ENCODE assay signal across 15 mouse cellular contexts in genomic region chr1:190661764-190662163, GRCm38 (mm10).
DNase-seq lines count a peak whose midpoint lies in the region; ATAC-seq lines count a peak whose summit lies in the region.
"Had no signal": no experiment of that assay in that cellular context is flagged by ENCODE, and none has a peak within 500 bp of the region (broad histone marks: within the 10 kb centered on the region; RNA-seq: fewer than 3 reads in every experiment).

No protein-coding gene starts in this region.

- no peaks in the 10 kb centered on the region for H3K36me3 ChIP-seq in hindbrain, embryonic 10.5 days
- no peaks in the 10 kb centered on the region for H3K36me3 ChIP-seq in hindbrain, embryonic 16.5 days (ENCODE audit: control insufficient read depth, insufficient read depth, low read length)
- H3K36me3 ChIP-seq in midbrain, embryonic 11.5 days (ENCODE audit: control insufficient read depth, insufficient read depth, low read length): no peaks in the 10 kb centered on the region
- no peaks in the 10 kb centered on the region for H3K36me3 ChIP-seq in midbrain, embryonic 16.5 days (ENCODE audit: control insufficient read depth, insufficient read depth, low read length)
- no peaks in the 10 kb centered on the region for H3K36me3 ChIP-seq in hindbrain, embryonic 12.5 days
- H3K36me3 ChIP-seq: embryonic facial prominence, embryonic 12.5 days; limb, embryonic 13.5 days had no signal

- H3K9me3 ChIP-seq in hindbrain, embryonic 10.5 days: no peaks in the 10 kb centered on the region
- no peaks in the 10 kb centered on the region for H3K9me3 ChIP-seq in hindbrain, embryonic 16.5 days (ENCODE audit: control insufficient read depth, low read length)
- H3K9me3 ChIP-seq in midbrain, embryonic 11.5 days (ENCODE audit: control insufficient read depth, low read length): no peaks in the 10 kb centered on the region
- no peaks in the 10 kb centered on the region for H3K9me3 ChIP-seq in midbrain, embryonic 16.5 days (replicated peaks; ENCODE audit: control insufficient read depth, low read length, poor library complexity, severe bottlenecking)
- no peaks in the 10 kb centered on the region for H3K9me3 ChIP-seq in hindbrain, embryonic 12.5 days (replicated peaks)
- H3K9me3 ChIP-seq: embryonic facial prominence, embryonic 12.5 days; limb, embryonic 13.5 days had no signal

- 30% methylated on average over 4 of the region's 4 CpGs for WGBS in hindbrain, embryonic 10.5 days
- WGBS in hindbrain, embryonic 16.5 days: 50% methylated on average over 4 of the region's 4 CpGs
- WGBS in midbrain, embryonic 11.5 days: 39% methylated on average over 4 of the region's 4 CpGs
- 44% methylated on average over 4 of the region's 4 CpGs for WGBS in midbrain, embryonic 16.5 days
- 34% methylated on average over 4 of the region's 4 CpGs for WGBS in hindbrain, embryonic 12.5 days

- no peak overlapping the region for H3K9ac ChIP-seq in hindbrain, embryonic 16.5 days (ENCODE audit: low read depth, low read length)
- peak overlapping the region; percentile 27; the same call in 1 of the 2 replicates for H3K9ac ChIP-seq in midbrain, embryonic 11.5 days (ENCODE audit: low read length)
- no peak overlapping the region for H3K9ac ChIP-seq in midbrain, embryonic 16.5 days (ENCODE audit: low read depth, low read length)
- no peak overlapping the region for H3K9ac ChIP-seq in hindbrain, embryonic 12.5 days
- H3K9ac ChIP-seq: embryonic facial prominence, embryonic 12.5 days; limb, embryonic 13.5 days had no signal

- peaks cover 29% of the 10 kb centered on the region for H3K27me3 ChIP-seq in hindbrain, embryonic 10.5 days (ENCODE audit: insufficient read depth, poor library complexity, severe bottlenecking)
- no peaks in the 10 kb centered on the region for H3K27me3 ChIP-seq in hindbrain, embryonic 16.5 days (replicated peaks; ENCODE audit: control insufficient read depth, insufficient read depth, low read length)
- no peaks in the 10 kb centered on the region for H3K27me3 ChIP-seq in midbrain, embryonic 11.5 days (ENCODE audit: control insufficient read depth, insufficient read depth, low read length)
- H3K27me3 ChIP-seq in midbrain, embryonic 16.5 days (ENCODE audit: control insufficient read depth, insufficient read depth, low read depth, low read length): no peaks in the 10 kb centered on the region; the same call in 1 of the 2 replicates
- H3K27me3 ChIP-seq in hindbrain, embryonic 12.5 days: peaks cover 7% of the 10 kb centered on the region; the same call in 1 of the 2 replicates
- H3K27me3 ChIP-seq: embryonic facial prominence, embryonic 12.5 days; limb, embryonic 13.5 days had no signal

- H3K27ac ChIP-seq in hindbrain, embryonic 10.5 days: peak overlapping the region; percentile 81
- H3K27ac ChIP-seq in hindbrain, embryonic 16.5 days (ENCODE audit: low read depth, low read length): no peak overlapping the region
- no peak overlapping the region for H3K27ac ChIP-seq in midbrain, embryonic 11.5 days (ENCODE audit: low read depth, low read length)
- H3K27ac ChIP-seq in midbrain, embryonic 16.5 days (ENCODE audit: low read length): no peak overlapping the region
- no peak overlapping the region for H3K27ac ChIP-seq in hindbrain, embryonic 12.5 days
- H3K27ac ChIP-seq: embryonic facial prominence, embryonic 12.5 days; limb, embryonic 13.5 days had no signal

- no peak overlapping the region for H3K4me3 ChIP-seq in hindbrain, embryonic 10.5 days
- H3K4me3 ChIP-seq in hindbrain, embryonic 16.5 days (ENCODE audit: low read length): no peak overlapping the region
- H3K4me3 ChIP-seq in midbrain, embryonic 11.5 days (ENCODE audit: low read depth, low read length): no peak overlapping the region
- no peak overlapping the region for H3K4me3 ChIP-seq in midbrain, embryonic 16.5 days (ENCODE audit: low read depth, low read length)
- no peak overlapping the region for H3K4me3 ChIP-seq in hindbrain, embryonic 12.5 days
- H3K4me3 ChIP-seq: embryonic facial prominence, embryonic 12.5 days; limb, embryonic 13.5 days had no signal

- ATAC-seq in hindbrain, embryonic 16.5 days: no peak
- peak; percentile 42 for ATAC-seq in midbrain, embryonic 11.5 days (ENCODE audit: low FRiP score)
- ATAC-seq in midbrain, embryonic 16.5 days: no peak
- ATAC-seq in hindbrain, embryonic 12.5 days (ENCODE audit: low FRiP score): peak; percentile 33; the same call in 1 of the 2 replicates
- ATAC-seq: activated CD4-positive, CD25-positive, alpha-beta regulatory T cell, adult 4 months; CD4-positive, CD25-positive, alpha-beta regulatory T cell, adult 4 months had no signal

- peaks cover 80% of the 10 kb centered on the region for H3K4me1 ChIP-seq in hindbrain, embryonic 10.5 days (replicated peaks)
- no peaks in the 10 kb centered on the region; the same call in 1 of the 2 replicates for H3K4me1 ChIP-seq in hindbrain, embryonic 16.5 days (ENCODE audit: control insufficient read depth, insufficient read depth, low read depth, low read length)
- H3K4me1 ChIP-seq in midbrain, embryonic 11.5 days (ENCODE audit: control insufficient read depth, insufficient read depth, low read length): peaks cover 9% of the 10 kb centered on the region
- no peaks in the 10 kb centered on the region for H3K4me1 ChIP-seq in midbrain, embryonic 16.5 days (ENCODE audit: control insufficient read depth, insufficient read depth, low read length)
- peaks cover 27% of the 10 kb centered on the region for H3K4me1 ChIP-seq in hindbrain, embryonic 12.5 days

- no peak overlapping the region for H3K4me2 ChIP-seq in hindbrain, embryonic 16.5 days (ENCODE audit: low read length)
- H3K4me2 ChIP-seq in midbrain, embryonic 11.5 days: no peak overlapping the region
- H3K4me2 ChIP-seq in midbrain, embryonic 16.5 days (ENCODE audit: low read length): no peak overlapping the region
- H3K4me2 ChIP-seq in hindbrain, embryonic 12.5 days (replicated peaks): no peak overlapping the region
- H3K4me2 ChIP-seq: embryonic facial prominence, embryonic 12.5 days; limb, embryonic 13.5 days had no signal

- peak; percentile 59 for DNase-seq in hindbrain, embryonic 10.5 days (ENCODE audit: low spot score)
- DNase-seq in midbrain, embryonic 11.5 days (ENCODE audit: low spot score, missing footprints): peak; percentile 88
- DNase-seq in retina, embryonic 14.5 days (ENCODE audit: low spot score): peak; percentile 52
- DNase-seq in lung, postnatal 25 days (ENCODE audit: low spot score): no peak
- DNase-seq: cerebellum, adult 11-12 months; heart, postnatal 10 days; kidney, adult 18-20 months; lung, postnatal 10 days had no signal

Comparison
In these comparisons a context has a peak if more than half of its experiments do, and no peak if none do; other contexts are left out.
1. ATAC-seq: peak in midbrain, embryonic 11.5 days (single experiment) and hindbrain, embryonic 12.5 days (single experiment); none in hindbrain, embryonic 16.5 days (single experiment) and midbrain, embryonic 16.5 days (single experiment).